Mouse (Mus musculus): Measurements from ENCODE around the gene Stk11. TPM values are rescaled to one million over a fixed set of nuclear protein-coding genes. Genes with fewer than 3 reads are reported as not detected.

Gene Stk11
- polyA plus RNA-seq, 1 experiment from 2014 or later, result 11.7 TPM

- no peak for TF ChIP-seq CTCF (IDR thresholded peaks at IDR 0.05; ENCODE audit: low read depth)
- Histone ChIP-seq H3K4me2 (replicated peaks; ENCODE audit: low read depth) (peak overlapping the region; percentile 41), H3K9me3 (ENCODE audit: control insufficient read depth) (no peaks in the 10 kb centered on the region), H3K27me3 (replicated peaks; ENCODE audit: control insufficient read depth, insufficient read depth, low read length) (no peaks in the 10 kb centered on the region), H3K36me3 (ENCODE audit: control insufficient read depth, insufficient read depth) (no peaks in the 10 kb centered on the region), H3K4me3 (ENCODE audit: low read depth, low read length) (no peak overlapping the region), H3K27ac (ENCODE audit: low read depth, low read length) (no peak overlapping the region), H3K4me1 (replicated peaks; ENCODE audit: control insufficient read depth, insufficient read depth, low read length) (peaks cover 6% of the 10 kb centered on the region; the same call in 1 of the 2 replicates), H3K9ac (ENCODE audit: low read depth, low read length) (no peak overlapping the region; the same call in 1 of the 2 replicates)
- 42% methylated on average over 5 of the region's 5 CpGs for WGBS
- peak; percentile 41 for ATAC-seq
These were observed 9.7 kb upstream of the Stk11 start for GRCm38 (mm10) chr10:80105926-80106325.

- Histone ChIP-seq H3K36me3 (ENCODE audit: control insufficient read depth, insufficient read depth) (no peaks in the 10 kb centered on the region), H3K4me1 (replicated peaks; ENCODE audit: control insufficient read depth, insufficient read depth, low read length) (no peaks in the 10 kb centered on the region; the same call in 1 of the 2 replicates), H3K9me3 (ENCODE audit: control insufficient read depth) (no peaks in the 10 kb centered on the region), H3K4me2 (replicated peaks; ENCODE audit: low read depth) (no peak overlapping the region), H3K27ac (ENCODE audit: low read depth, low read length) (no peak overlapping the region; the same call in 1 of the 2 replicates), H3K4me3 (ENCODE audit: low read depth, low read length) (no peak overlapping the region), H3K27me3 (replicated peaks; ENCODE audit: control insufficient read depth, insufficient read depth, low read length) (no peaks in the 10 kb centered on the region), H3K9ac (ENCODE audit: low read depth, low read length) (no peak overlapping the region)
- 62% methylated on average over 6 of the region's 6 CpGs for WGBS
- no peak for ATAC-seq
- TF ChIP-seq CTCF (IDR thresholded peaks at IDR 0.05; ENCODE audit: low read depth), result no peak
These were observed 7.9 kb upstream of the Stk11 start for GRCm38 (mm10) chr10:80107678-80108077.

GRCm38 (mm10) chr10:80114341-80115284 is 990 bp upstream of the Stk11 start:
- no peaks in the 10 kb centered on the region; the same call in 1 of the 2 replicates for H3K4me1 ChIP-seq (replicated peaks; ENCODE audit: control insufficient read depth, insufficient read depth, low read length)
- H3K9ac ChIP-seq (ENCODE audit: low read depth, low read length), result peak overlapping the region; percentile 49
- peak overlapping the region; percentile 73 for H3K4me2 ChIP-seq (replicated peaks; ENCODE audit: low read depth)
- no peaks in the 10 kb centered on the region for H3K27me3 ChIP-seq (replicated peaks; ENCODE audit: control insufficient read depth, insufficient read depth, low read length)
- WGBS, result 3% methylated on average over 27 of the region's 27 CpGs
- peak overlapping the region; percentile 91 for H3K27ac ChIP-seq (ENCODE audit: low read depth, low read length)
- no peaks in the 10 kb centered on the region for H3K9me3 ChIP-seq (ENCODE audit: control insufficient read depth)
- peaks cover 3% of the 10 kb centered on the region; the same call in 1 of the 2 replicates for H3K36me3 ChIP-seq (ENCODE audit: control insufficient read depth, insufficient read depth)
- peak; percentile 55 for ATAC-seq
- H3K4me3 ChIP-seq (ENCODE audit: low read depth, low read length), result peak overlapping the region; percentile 46
- peak; percentile 97 for TF ChIP-seq CTCF (IDR thresholded peaks at IDR 0.05; ENCODE audit: low read depth)

- Histone ChIP-seq H3K27ac (ENCODE audit: low read depth, low read length) (peak overlapping the region; percentile 68), H3K9me3 (ENCODE audit: control insufficient read depth) (no peaks in the 10 kb centered on the region), H3K9ac (ENCODE audit: low read depth, low read length) (peak overlapping the region; percentile 82), H3K36me3 (ENCODE audit: control insufficient read depth, insufficient read depth) (peaks cover 10% of the 10 kb centered on the region; the same call in 1 of the 2 replicates), H3K4me1 (replicated peaks; ENCODE audit: control insufficient read depth, insufficient read depth, low read length) (no peaks in the 10 kb centered on the region; the same call in 1 of the 2 replicates), H3K4me2 (replicated peaks; ENCODE audit: low read depth) (peak overlapping the region; percentile 87), H3K27me3 (replicated peaks; ENCODE audit: control insufficient read depth, insufficient read depth, low read length) (no peaks in the 10 kb centered on the region), H3K4me3 (ENCODE audit: low read depth, low read length) (peak overlapping the region; percentile 90)
- TF ChIP-seq CTCF (IDR thresholded peaks at IDR 0.05; ENCODE audit: low read depth), result no peak
- WGBS, result under 1% methylated on average over 57 of the region's 63 CpGs
- no peak for ATAC-seq
These were observed 337 bp downstream of the Stk11 start for GRCm38 (mm10) chr10:80115944-80116335.

GRCm38 (mm10) chr10:80116563-80116926 is 942 bp downstream of the Stk11 start:
- H3K4me2 ChIP-seq (replicated peaks; ENCODE audit: low read depth), result peak overlapping the region; percentile 87
- peak overlapping the region; percentile 41; the same call in 1 of the 2 replicates for H3K27ac ChIP-seq (ENCODE audit: low read depth, low read length)
- no peaks in the 10 kb centered on the region; the same call in 1 of the 2 replicates for H3K4me1 ChIP-seq (replicated peaks; ENCODE audit: control insufficient read depth, insufficient read depth, low read length)
- no peak for TF ChIP-seq CTCF (IDR thresholded peaks at IDR 0.05; ENCODE audit: low read depth)
- H3K27me3 ChIP-seq (replicated peaks; ENCODE audit: control insufficient read depth, insufficient read depth, low read length), result no peaks in the 10 kb centered on the region
- H3K4me3 ChIP-seq (ENCODE audit: low read depth, low read length), result peak overlapping the region; percentile 90
- H3K36me3 ChIP-seq (ENCODE audit: control insufficient read depth, insufficient read depth), result peaks cover 12% of the 10 kb centered on the region
- no peaks in the 10 kb centered on the region for H3K9me3 ChIP-seq (ENCODE audit: control insufficient read depth)
- no peak for ATAC-seq
- H3K9ac ChIP-seq (ENCODE audit: low read depth, low read length), result peak overlapping the region; percentile 82
- under 1% methylated on average over 27 of the region's 27 CpGs for WGBS

GRCm38 (mm10) chr10:80116927-80117691 is 1.5 kb downstream of the Stk11 start:
- H3K36me3 ChIP-seq (ENCODE audit: control insufficient read depth, insufficient read depth), result peaks cover 18% of the 10 kb centered on the region
- no peak for ATAC-seq
- TF ChIP-seq CTCF (IDR thresholded peaks at IDR 0.05; ENCODE audit: low read depth), result peak; percentile 42
- H3K4me2 ChIP-seq (replicated peaks; ENCODE audit: low read depth), result peak overlapping the region; percentile 87
- H3K27ac ChIP-seq (ENCODE audit: low read depth, low read length), result peak overlapping the region; percentile 41; the same call in 1 of the 2 replicates
- WGBS, result 1% methylated on average over 30 of the region's 30 CpGs
- no peaks in the 10 kb centered on the region for H3K27me3 ChIP-seq (replicated peaks; ENCODE audit: control insufficient read depth, insufficient read depth, low read length)
- H3K4me1 ChIP-seq (replicated peaks; ENCODE audit: control insufficient read depth, insufficient read depth, low read length), result no peaks in the 10 kb centered on the region; the same call in 1 of the 2 replicates
- H3K4me3 ChIP-seq (ENCODE audit: low read depth, low read length), result peak overlapping the region; percentile 90
- no peaks in the 10 kb centered on the region for H3K9me3 ChIP-seq (ENCODE audit: control insufficient read depth)
- peak overlapping the region; percentile 82 for H3K9ac ChIP-seq (ENCODE audit: low read depth, low read length)
